Mouse (Mus musculus) embryonic facial prominence, embryonic 13.5 days (tissue): ENCODE measurements around the gene Cbx1. TPM values are rescaled to one million over a fixed set of nuclear protein-coding genes. Genes with fewer than 3 reads are reported as not detected.
A peak's percentile ranks its signal among the peaks of the same experiment; 100 is the strongest.
"Not testable (repeated sequence)": the region's sequence is repeated elsewhere in the genome, so short reads cannot be mapped to it uniquely, and the experiment has no call there.

Source experiments
- ATAC-seq: fragments of 200-750 bp; cut with Nextera tagmentation; 2 replicates; pipeline ENCODE4 v1.8.0; 2017; ENCODE audit warnings: low read depth; ENCODE audit not compliant: insufficient number of reproducible peaks, insufficient read depth, low FRiP score, low TSS enrichment
- H3K27ac ChIP-seq: fragments of 300-500 bp; sonication (generic); 2 replicates; pipeline ENCODE4 v1.5.1; 2015; ENCODE audit warnings: moderate library complexity, mild to moderate bottlenecking, inconsistent platforms
- H3K27me3 ChIP-seq: fragments of 300-500 bp; sonication (generic); 2 replicates; pipeline ENCODE4 v1.6.1; 2015; ENCODE audit warnings: mild to moderate bottlenecking, inconsistent platforms
- H3K36me3 ChIP-seq: fragments of 300-500 bp; sonication (generic); 2 replicates; pipeline ENCODE4 v1.6.1; 2015; ENCODE audit warnings: mild to moderate bottlenecking, inconsistent platforms
- H3K4me1 ChIP-seq: fragments of 300-500 bp; sonication (generic); 2 replicates; pipeline ENCODE4 v1.6.1; 2015; ENCODE audit warnings: inconsistent platforms
- H3K4me2 ChIP-seq: fragments of 300-500 bp; sonication (generic); 2 replicates; pipeline ENCODE4 v1.6.1; 2015; ENCODE audit warnings: moderate library complexity, mild to moderate bottlenecking, inconsistent platforms
- H3K4me3 ChIP-seq: fragments of 300-500 bp; sonication (generic); 2 replicates; pipeline ENCODE4 v1.5.1; 2015; ENCODE audit warnings: mild to moderate bottlenecking, inconsistent platforms
- H3K9ac ChIP-seq: fragments of 300-500 bp; sonication (generic); 2 replicates; pipeline ENCODE4 v1.6.1; 2015; ENCODE audit warnings: mild to moderate bottlenecking, inconsistent platforms
- H3K9me3 ChIP-seq: fragments of 300-500 bp; sonication (generic); 2 replicates; pipeline ENCODE4 v1.6.1; 2016; ENCODE audit warnings: inconsistent platforms
- WGBS: fragments of 180-500 bp; shearing (Covaris S2); methylation state at CpG from one replicate; pipeline ENCODE4 v1.1.7; 2015; ENCODE audit warnings: mixed read lengths; 5-methylcytosine and 5-hydroxymethylcytosine counted together
- polyA plus RNA-seq: library from polyadenylated mRNA; unstranded; fragments of >200 nt; fragmentation: Nextera tagmentation; extraction: Ambion mirVana; gene quantifications from 2 replicates; pipeline ENCODE4 v1.2.1, GENCODE M21; 2015

The Cbx1 gene
- polyA plus RNA-seq, 1 experiment from 2014 or later: 170 TPM

GRCm38 (mm10) chr11:96776068-96776467 is 12.9 kb upstream of the Cbx1 start:
- H3K27me3 ChIP-seq: no peaks in the 10 kb centered on the region
- WGBS: 45% methylated on average over 3 of the region's 3 CpGs
- 0 out of 2 replicates have a peak overlapping the region, but pooled peaks have one; percentile 78 for H3K27ac ChIP-seq
- ATAC-seq: no peak
- H3K4me2 ChIP-seq: peak overlapping the region; percentile 79
- H3K4me3 ChIP-seq: peak overlapping the region; percentile 71; the same call in 1 of the 2 replicates
- H3K4me1 ChIP-seq: peaks cover 22% of the 10 kb centered on the region
- H3K36me3 ChIP-seq: peaks cover 24% of the 10 kb centered on the region
- no peaks in the 10 kb centered on the region for H3K9me3 ChIP-seq
- H3K9ac ChIP-seq: 0 out of 2 replicates have a peak overlapping the region, but pooled peaks have one; percentile 70

GRCm38 (mm10) chr11:96776968-96777962 is 11.7 kb upstream of the Cbx1 start, which contains the start of gene Snx11:
Gene Snx11 (minus strand): TSS chr11:96777559.
- Histone ChIP-seq H3K4me1 (peaks cover 22% of the 10 kb centered on the region), H3K27ac (peak within 1 kb of the TSS; percentile 78), H3K4me2 (peak within 1 kb of the TSS; percentile 79), H3K9me3 (no peaks in the 10 kb centered on the region), H3K4me3 (peak within 1 kb of the TSS; percentile 71), H3K27me3 (no peaks in the 10 kb centered on the region), H3K9ac (peak within 1 kb of the TSS; percentile 70), H3K36me3 (peaks cover 12% of the 10 kb centered on the region)
- 2% methylated on average over 59 of the region's 59 CpGs for WGBS
- peak; percentile 95 for ATAC-seq

- not testable (repeated sequence) for H3K36me3 ChIP-seq, ATAC-seq, H3K9me3 ChIP-seq, H3K27me3 ChIP-seq
- peak overlapping the region; percentile 70 for H3K9ac ChIP-seq
- peak overlapping the region; percentile 79 for H3K4me2 ChIP-seq
- H3K27ac ChIP-seq: peak overlapping the region; percentile 78; the same call in 1 of the 2 replicates
- WGBS: 68% methylated on average over 10 of the region's 10 CpGs
- peak overlapping the region; percentile 71 for H3K4me3 ChIP-seq
- peaks cover 22% of the 10 kb centered on the region for H3K4me1 ChIP-seq
Observed at GRCm38 (mm10) chr11:96778061-96778627, 10.8 kb upstream of the Cbx1 start.

GRCm38 (mm10) chr11:96780306-96780705 is 8.6 kb upstream of the Cbx1 start:
- WGBS: 70% methylated on average over 5 of the region's 5 CpGs
- Histone ChIP-seq H3K4me2 (no peak overlapping the region), H3K4me1 (peaks cover 17% of the 10 kb centered on the region), H3K9ac (no peak overlapping the region), H3K4me3 (no peak overlapping the region), H3K36me3 (no peaks in the 10 kb centered on the region), H3K9me3 (no peaks in the 10 kb centered on the region), H3K27me3 (no peaks in the 10 kb centered on the region), H3K27ac (no peak overlapping the region)
- ATAC-seq: no peak

- ATAC-seq: no peak
- no peak overlapping the region for H3K4me3 ChIP-seq
- H3K36me3 ChIP-seq: no peaks in the 10 kb centered on the region
- no peak overlapping the region for H3K4me2 ChIP-seq
- no peak overlapping the region for H3K9ac ChIP-seq
- H3K9me3 ChIP-seq: no peaks in the 10 kb centered on the region
- H3K4me1 ChIP-seq: peaks cover 7% of the 10 kb centered on the region
- H3K27me3 ChIP-seq: no peaks in the 10 kb centered on the region
- WGBS: 66% methylated on average over 2 of the region's 2 CpGs
- H3K27ac ChIP-seq: no peak overlapping the region
Observed at GRCm38 (mm10) chr11:96781425-96781824, 7.5 kb upstream of the Cbx1 start.

- WGBS: 21% methylated on average over 7 of the region's 7 CpGs
- not testable (repeated sequence) for H3K4me3 ChIP-seq, H3K4me2 ChIP-seq, ATAC-seq, H3K27ac ChIP-seq, H3K4me1 ChIP-seq, H3K27me3 ChIP-seq, H3K9ac ChIP-seq, H3K36me3 ChIP-seq, H3K9me3 ChIP-seq
Observed at GRCm38 (mm10) chr11:96784847-96785246, 4.1 kb upstream of the Cbx1 start.

GRCm38 (mm10) chr11:96786731-96787450 is 2.0 kb upstream of the Cbx1 start:
- Histone ChIP-seq H3K9ac (no peak overlapping the region), H3K27me3 (no peaks in the 10 kb centered on the region), H3K4me3 (no peak overlapping the region), H3K36me3 (no peaks in the 10 kb centered on the region), H3K4me2 (no peak overlapping the region), H3K4me1 (peaks cover 18% of the 10 kb centered on the region), H3K9me3 (no peaks in the 10 kb centered on the region), H3K27ac (no peak overlapping the region)
- ATAC-seq: no peak
- 27% methylated on average over 9 of the region's 9 CpGs for WGBS

GRCm38 (mm10) chr11:96789990-96790389 is 1.1 kb downstream of the Cbx1 start:
- Histone ChIP-seq H3K9ac (peak overlapping the region; percentile 95), H3K27me3 (no peaks in the 10 kb centered on the region), H3K4me1 (peaks cover 32% of the 10 kb centered on the region), H3K4me2 (peak overlapping the region; percentile 94), H3K9me3 (no peaks in the 10 kb centered on the region), H3K36me3 (no peaks in the 10 kb centered on the region; the same call in 1 of the 2 replicates), H3K4me3 (peak overlapping the region; percentile 92), H3K27ac (peak overlapping the region; percentile 48; the same call in 1 of the 2 replicates)
- no peak for ATAC-seq
- 6% methylated on average over 5 of the region's 5 CpGs for WGBS

GRCm38 (mm10) chr11:96790681-96791080 is 1.8 kb downstream of the Cbx1 start:
- peak overlapping the region; percentile 95; the same call in 1 of the 2 replicates for H3K9ac ChIP-seq
- WGBS: 3% methylated on average over 1 of the region's 1 CpGs

GRCm38 (mm10) chr11:96795491-96795890 is 6.6 kb downstream of the Cbx1 start:
- Histone ChIP-seq H3K4me1 (peaks cover 26% of the 10 kb centered on the region), H3K4me2 (no peak overlapping the region), H3K4me3 (no peak overlapping the region), H3K27me3 (no peaks in the 10 kb centered on the region), H3K36me3 (peaks cover 23% of the 10 kb centered on the region), H3K27ac (no peak overlapping the region), H3K9me3 (no peaks in the 10 kb centered on the region), H3K9ac (no peak overlapping the region)
- 96% methylated on average over 13 of the region's 13 CpGs for WGBS
- no peak for ATAC-seq

More at GRCm38 (mm10) chr11:96790681-96791080, 1.8 kb downstream of the Cbx1 start:
- Histone ChIP-seq H3K4me1 (peaks cover 32% of the 10 kb centered on the region), H3K27ac (no peak overlapping the region), H3K27me3 (no peaks in the 10 kb centered on the region), H3K4me3 (peak overlapping the region; percentile 92), H3K9me3 (no peaks in the 10 kb centered on the region), H3K4me2 (peak overlapping the region; percentile 94), H3K36me3 (peaks cover 6% of the 10 kb centered on the region)
- no peak for ATAC-seq

- Histone ChIP-seq H3K27me3 (no peaks in the 10 kb centered on the region), H3K4me1 (peaks cover 20% of the 10 kb centered on the region), H3K4me2 (no peak overlapping the region), H3K27ac (no peak overlapping the region), H3K36me3 (peaks cover 27% of the 10 kb centered on the region), H3K9ac (no peak overlapping the region), H3K4me3 (no peak overlapping the region), H3K9me3 (no peaks in the 10 kb centered on the region)
- ATAC-seq: no peak
- 99% methylated on average over 2 of the region's 2 CpGs for WGBS
Observed at GRCm38 (mm10) chr11:96796081-96796480, 7.2 kb downstream of the Cbx1 start.
